Mouse (Mus musculus) skeletal muscle tissue, adult 2 months (tissue): Measurements from ENCODE around the gene St5.

ENCODE experiments used
- DNase-seq: peaks from one replicate; pipeline ENCODE4 v3.0.0-alpha.2; 2012; ENCODE audit warnings: low read depth, low spot score

Gene St5

GRCm38 (mm10) chr7:109484221-109484620 is 219.2 kb downstream of the St5 start:
- no peak for DNase-seq

GRCm38 (mm10) chr7:109480765-109481197 is 222.6 kb downstream of the St5 start:
- DNase-seq: no peak

GRCm38 (mm10) chr7:109477926-109478325 is 225.5 kb downstream of the St5 start:
- no peak for DNase-seq
